Mouse (Mus musculus) induced T-regulatory cell, adult 2 months (primary cell): Measurements from ENCODE around the gene Akap6.

Source experiments
- DNase-seq: peaks from one replicate; pipeline ENCODE4 v3.0.0-alpha.2; 2012; ENCODE audit warnings: low read depth

Gene Akap6

DNA sequence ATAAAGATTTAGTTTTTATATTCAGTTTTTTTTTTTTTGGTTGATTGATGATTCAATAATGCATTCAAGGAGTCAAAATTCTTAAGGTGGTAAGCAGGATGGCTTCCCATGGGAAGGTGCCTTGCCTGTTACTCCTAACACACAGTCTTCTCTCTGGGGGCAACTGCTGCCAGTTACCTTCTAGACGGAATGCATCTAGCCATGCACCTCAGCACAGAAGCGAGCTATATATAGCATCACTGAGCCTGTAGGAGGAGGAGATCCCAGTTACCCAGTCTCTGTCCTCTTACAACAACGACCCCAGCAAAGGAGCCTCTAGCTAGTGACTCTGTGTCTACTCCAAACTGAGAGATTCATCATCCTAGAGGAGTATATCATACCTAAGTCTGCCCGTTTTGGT, 150.1 kb downstream of the Akap6 start:
- DNase-seq: no peak

DNA sequence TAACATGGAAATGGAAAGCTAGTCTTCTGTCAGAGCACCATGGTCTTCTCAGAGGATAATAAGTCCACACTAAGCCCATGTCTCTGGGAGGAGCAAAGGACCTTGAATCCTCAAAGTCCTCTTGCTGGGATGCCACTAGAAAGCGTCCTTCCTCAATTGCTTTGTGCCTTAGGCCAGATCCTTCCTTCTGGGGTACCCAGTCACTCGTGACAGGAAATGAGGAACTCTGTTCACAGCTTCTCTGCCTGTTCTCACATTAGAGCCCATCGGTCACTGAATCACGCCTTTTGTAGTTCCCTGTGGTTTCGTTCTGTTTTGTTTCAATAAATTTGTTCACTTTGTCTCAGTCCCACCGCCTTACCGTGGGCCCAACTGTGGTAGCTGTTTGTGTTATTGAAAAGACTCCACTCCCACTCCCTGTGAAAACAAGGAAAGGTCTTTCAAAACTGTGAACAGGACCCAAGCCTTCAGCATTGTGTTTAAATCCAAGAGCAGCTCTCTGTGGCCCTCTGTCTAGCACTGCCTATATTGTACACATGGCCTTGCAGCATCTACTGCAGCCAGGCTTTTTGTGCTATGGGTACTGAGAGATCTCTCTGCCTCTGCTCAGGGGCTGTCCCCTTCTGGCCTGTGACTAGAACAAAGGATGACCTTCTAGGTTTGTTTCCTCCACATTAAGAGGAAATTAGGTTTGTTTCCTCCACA, 151.3 kb downstream of the Akap6 start:
- no peak for DNase-seq

DNA sequence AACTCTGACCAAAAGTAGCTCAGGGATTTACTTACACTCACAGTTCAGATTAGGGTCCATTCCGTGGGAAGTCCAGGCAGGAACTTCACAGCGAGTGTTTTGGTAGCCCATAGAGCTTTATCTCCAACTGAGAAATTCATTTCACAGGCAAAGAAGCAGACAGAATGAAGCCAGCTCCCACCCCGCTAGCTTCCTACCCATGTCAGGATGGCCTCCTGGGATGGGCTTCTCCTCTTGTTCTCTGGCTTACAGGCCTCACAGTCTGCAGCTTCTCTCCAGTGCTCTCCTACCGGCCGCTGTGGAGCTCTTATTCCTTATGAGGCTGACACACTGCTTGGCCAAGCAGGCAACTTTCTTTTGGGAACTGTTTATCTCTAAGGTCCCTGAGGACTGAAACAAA, 152.0 kb downstream of the Akap6 start:
- DNase-seq: no peak

DNA sequence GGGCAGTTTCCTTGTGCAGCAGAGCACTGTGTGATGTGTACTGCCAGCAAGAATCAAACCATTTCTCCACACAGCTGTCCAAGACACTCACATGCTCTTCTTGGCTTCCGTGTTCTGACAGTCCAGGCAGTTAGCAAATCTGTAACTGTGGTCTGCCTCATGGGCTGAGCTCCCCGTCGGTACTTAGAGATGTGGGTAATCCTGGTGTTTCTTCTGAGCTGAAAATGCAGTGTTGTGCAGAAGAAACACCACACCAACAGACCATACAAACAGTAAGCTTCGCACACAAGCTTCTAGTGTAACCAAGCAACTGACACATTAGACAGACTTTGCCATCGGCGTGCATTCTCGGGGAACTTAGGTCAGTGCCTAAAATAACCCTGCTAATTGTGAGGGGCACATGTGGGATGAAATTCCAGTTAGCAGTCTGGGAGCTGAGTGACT, 155.1 kb downstream of the Akap6 start:
- DNase-seq: no peak

DNA sequence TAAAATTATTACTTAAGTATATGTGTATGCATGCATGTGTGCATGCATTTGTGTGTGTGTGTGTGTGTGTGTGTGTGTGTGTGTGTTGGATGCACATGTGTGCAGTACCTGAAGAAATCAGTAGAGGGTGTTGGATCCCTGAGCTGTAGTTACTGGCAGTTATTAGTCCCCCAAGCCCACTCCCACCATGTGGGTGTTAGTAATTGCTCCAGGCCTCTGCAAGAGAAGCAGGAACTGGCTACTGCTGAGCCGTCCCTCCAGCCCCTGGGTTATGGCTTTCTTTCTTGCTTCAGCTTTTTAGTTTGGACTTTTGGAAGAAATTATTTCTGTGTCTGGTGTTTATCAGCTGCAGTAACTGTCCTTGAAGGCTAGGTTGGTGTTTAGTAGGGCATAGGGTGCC, 156.9 kb downstream of the Akap6 start:
- no peak for DNase-seq

DNA sequence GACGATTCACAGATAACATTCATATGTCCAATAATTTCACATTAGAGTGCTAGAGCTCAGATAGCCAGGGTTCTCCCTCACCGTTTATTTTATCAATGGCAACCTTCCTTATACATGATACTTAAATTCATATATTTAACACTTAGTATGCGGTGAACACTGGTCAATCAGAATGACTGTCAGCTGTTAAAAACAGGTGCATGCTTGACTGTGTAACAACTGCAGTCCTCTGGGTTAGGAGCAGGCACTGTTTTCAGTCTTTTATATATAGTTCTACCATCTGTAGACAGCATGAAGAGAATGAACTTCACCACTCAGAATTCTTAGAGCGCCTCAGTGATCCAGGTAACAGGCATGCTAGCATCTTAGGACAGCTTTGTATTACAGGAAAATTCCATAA, 158.1 kb downstream of the Akap6 start:
- no peak for DNase-seq

DNA sequence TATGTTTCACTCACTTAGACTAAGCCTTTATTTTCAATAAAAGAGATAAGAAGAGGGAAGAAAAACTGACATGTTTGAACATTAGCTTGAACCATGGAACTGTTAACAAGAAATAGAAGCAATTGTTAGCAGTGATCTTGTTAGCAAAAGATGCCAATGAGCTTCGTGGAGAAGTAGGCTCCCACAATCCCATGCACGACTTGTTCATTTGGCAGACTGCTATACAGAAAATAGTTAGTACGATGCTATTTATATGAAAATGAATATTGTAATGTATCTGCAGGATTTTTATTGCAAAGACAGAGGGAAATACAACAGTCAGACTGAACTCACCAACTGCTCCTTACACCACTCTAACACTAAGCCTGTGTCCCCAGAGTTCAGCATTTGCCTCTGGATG, 162.7 kb downstream of the Akap6 start:
- no peak for DNase-seq

DNA sequence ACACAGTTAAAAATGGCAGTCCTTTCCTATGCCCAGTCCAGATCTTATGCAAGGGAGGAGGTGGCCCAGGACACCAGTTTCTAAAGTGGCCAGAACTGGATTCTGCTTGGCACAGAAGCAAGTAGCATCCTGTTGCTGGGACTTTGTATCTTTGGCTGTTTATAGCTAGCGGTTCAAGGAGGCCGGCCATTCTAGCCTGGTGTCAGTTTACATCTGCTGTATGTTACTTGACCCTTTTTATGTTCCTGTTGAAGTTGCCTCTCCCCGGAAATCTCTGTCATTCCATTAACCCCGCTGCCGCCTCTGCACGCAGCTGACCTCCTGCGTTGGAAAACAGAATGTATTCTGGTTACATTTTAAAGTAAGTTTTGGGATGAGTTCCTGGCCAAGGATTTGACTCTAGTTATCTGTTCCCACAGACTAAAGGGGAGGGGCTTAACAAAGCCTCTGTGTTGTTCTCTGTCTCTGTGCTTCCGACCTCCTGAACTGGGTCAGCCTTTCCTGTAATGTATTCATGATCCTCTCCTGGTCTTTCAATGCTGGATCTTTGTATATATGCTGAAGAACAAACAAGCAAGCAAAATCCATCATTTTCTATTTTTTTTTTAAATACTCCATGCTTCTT, 168.9 kb downstream of the Akap6 start:
- DNase-seq: no peak

DNA sequence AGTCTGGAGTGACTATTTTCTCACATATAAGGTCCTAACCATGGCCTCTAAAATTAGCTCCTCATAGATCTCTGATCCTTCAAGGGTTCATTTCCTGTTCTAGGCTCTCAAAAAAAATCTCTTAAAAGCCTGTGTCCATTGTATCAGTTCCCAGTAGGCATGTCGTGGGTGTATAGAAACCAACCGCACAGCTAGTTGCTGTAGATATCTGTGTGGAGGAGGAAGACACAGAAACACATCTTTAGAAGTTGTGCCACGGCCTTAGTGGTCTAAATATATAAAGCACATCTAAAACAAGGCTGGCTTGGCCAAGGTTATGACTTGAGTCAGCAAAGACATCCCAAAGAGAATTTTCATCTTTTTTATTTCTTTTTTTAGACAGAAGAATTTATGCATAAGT, 172.4 kb downstream of the Akap6 start:
- DNase-seq: no peak

DNA sequence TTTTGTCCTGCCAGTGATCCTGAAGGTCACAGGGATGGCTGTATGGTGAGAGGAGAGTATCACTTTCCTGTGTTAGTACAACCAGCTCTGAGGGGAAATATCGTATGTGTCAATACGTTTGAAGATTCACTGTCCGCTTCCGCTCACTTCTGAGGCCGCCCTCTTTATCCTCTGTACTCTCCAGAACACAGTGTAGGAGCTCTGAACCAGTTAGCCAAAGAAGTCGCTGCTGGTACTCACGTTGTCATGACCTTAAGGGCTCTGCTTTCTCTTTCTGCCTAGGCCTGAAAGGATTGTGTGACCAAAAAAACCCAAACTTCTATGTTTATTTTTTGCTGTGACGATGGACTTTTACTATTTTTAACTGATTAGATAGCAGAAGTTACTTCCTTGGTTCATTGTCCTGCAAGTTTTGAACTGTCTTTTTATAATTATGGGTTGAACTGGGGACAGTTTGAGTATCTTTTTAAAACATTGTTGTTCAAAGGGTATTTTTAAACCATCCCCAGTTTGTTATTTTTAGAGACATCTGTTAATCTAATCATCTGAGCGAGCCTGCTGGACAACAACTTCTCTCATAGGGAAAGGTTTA, 175.2 kb downstream of the Akap6 start:
- DNase-seq: no peak

DNA sequence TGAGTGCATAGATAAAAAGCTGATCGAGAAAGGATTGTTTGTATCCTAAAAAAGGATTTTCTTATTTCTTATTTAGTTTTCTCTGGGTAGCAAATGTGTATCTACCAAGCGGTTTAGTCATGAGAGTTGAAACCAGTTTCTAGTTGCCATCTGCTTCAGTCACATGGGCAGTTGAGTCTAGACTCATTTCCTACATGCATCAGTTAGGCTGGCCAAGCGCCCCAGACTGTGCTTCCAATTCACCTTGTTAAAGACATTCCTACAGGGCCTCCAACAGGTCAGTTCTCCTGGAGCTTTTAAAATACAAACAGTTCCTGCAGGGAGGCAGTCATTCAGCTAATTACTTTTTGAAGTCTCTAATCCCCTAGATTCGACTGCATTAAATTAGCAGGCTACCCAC, 176.9 kb downstream of the Akap6 start:
- DNase-seq: no peak

DNA sequence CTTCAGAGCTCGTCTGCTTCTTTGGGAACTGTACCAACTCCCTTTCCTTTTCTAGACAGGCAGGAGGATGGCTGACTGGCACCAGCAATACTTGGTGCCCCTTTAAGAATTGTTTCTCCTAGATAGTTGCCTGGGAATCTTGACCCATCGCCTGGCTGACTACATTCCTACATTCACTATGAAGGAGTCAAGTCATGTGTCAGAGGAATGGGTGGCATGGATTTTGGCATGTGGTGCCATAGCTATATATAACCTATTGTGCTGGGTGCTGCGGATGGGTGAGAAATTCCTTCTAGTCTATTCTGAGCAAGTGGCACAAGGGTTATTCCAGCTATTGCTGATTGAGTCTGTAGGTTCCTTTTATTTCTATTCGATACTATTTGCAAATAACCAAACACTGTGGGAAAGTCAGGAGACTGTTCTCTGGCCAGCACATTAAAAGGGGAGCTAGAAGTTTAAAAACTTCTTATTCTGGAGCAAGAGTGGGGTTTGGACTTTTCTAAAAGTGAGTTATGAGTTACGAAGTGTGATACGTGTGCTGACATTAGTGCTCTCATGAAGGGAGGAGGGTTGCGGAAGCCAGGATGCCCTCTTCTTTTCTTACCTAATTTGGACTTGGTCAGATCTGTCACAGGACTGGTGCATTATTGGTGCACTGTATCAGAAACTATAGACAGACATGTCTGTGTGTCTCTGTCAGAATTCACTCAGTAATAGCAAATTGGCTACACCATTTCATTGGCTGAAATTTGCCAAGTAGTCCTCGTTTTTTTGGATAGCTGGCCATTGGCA, 178.0 kb downstream of the Akap6 start:
- DNase-seq: no peak

DNA sequence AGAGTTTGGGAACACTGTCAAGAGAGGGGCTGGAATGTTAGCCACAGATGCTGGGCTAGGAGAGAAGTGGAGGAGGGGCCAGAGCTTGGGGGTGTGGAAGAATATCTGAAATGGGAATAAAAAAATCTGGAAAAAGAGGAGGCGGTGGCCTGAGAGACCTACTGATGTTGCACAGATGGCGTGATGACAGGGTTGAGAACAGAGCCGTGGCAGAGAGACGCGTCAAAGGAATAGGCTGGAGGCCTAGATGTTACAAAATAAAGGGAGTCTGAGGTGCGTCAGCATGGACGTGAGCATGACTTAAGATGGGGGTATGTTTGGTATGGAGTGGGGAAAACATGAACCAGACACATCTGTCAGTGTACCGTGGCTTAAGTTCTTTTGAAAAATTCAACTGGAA, 180.1 kb downstream of the Akap6 start:
- DNase-seq: no peak

DNA sequence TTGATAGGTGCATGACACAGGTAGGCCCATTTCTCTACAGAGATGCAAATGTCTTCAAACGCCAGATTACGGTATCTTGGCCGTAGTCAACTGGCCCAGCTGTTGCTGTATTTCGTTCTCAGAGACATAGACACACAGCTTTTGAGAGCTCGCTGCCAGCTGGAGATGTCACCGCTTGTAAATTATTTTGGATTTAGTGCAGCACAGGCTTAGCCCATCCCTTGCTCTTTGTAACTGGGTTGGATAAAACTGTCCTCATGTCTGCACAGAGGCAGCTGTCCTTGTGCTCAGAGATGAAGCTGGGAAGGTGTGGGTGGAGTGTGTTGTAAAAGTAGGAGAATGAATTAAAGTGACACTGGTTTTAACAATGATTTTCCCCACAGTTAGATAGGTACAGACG, 193.3 kb downstream of the Akap6 start:
- DNase-seq: no peak

DNA sequence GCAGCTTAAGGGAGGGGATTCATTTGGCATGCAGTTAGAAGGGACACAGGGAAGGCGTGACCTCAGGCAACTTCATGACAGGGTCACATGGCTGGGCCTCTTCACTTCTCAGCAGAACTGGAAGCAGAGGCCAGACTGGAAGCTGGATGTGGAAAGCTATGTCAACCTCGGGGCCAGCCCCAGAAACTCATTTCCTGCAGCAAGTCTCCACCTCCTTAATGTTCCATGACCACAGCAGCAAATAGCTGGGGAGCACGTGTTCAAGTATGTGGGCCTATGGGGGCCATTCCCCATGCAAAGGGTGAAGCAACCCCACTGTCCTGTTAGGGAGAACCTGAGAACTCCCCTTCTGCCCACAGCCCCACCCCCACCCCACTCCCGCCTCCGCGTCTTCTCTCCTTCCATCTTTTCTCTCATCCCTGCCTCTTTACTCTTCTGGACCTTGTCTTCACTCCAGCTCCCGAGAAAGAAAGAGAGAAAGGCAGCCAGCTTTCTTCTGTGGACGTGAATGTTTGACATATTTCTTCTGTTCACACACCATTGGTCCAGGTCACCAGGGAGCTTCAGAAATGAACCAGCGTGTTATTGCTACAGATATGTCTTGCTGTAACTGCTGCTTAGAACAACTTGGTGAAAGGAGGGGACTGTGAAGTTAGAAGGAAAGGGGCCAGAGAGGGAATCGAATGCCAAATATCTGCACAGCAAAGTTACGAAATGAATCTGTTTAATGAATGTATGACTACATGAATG, 194.6 kb downstream of the Akap6 start:
- DNase-seq: no peak

DNA sequence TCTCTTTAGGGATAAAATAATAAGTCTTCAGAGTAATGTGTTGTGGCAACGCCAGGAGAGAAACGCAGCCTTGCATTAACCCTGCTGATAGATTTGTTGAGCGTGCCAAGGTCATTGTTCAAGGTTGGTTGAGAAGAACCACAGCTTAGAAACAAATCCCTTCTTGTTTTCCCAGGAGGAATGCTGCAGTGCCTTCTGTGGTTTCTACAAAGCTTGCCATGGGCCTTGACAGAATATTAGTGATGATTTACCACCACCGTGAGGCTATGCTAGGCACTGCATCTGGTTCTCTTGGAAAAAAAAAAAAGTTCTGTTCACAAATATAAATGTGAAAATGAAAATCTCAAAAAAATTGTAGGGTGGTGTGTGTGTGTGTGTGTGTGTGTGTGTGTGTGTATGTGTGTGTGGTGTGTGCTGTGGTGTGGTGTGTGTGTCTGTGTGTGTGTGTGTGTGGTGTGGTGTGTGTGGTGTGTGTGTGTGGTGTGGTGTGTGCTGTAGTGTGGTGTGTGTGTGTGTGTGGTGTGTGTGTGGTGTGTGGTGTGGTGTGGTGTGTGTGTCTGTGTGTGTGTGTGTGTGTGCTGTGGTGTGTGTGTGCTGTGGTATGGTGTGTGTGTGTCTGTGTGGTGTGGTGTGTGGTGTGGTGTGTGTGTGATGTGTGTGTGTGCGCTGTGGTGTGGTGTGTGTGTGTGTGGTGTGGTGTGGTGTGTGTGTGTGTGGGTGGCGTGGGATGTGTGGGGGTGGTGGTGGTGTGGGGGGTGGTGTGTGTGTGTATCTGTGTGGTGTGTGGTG, 196.7 kb downstream of the Akap6 start:
- DNase-seq: peak; percentile 6

DNA sequence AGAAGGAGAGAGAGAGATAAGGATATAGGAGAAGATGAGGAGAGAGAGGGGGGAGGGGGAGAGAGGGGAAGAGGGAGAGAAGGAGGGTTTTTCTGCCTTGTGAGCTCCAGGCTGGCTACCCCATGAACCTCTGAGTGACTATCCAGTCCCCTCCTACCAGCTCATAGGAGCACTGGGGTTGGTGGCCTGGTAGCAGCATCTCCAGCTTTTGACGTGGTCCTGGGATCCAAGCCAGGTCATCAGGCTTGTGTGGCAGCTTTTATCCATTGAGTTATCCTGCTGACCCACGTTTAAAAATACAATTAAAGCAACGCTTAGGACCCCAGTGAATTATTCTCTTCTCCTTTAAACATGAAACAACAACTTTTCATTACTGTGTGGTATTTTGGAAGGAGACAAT, 197.6 kb downstream of the Akap6 start:
- DNase-seq: no peak

DNA sequence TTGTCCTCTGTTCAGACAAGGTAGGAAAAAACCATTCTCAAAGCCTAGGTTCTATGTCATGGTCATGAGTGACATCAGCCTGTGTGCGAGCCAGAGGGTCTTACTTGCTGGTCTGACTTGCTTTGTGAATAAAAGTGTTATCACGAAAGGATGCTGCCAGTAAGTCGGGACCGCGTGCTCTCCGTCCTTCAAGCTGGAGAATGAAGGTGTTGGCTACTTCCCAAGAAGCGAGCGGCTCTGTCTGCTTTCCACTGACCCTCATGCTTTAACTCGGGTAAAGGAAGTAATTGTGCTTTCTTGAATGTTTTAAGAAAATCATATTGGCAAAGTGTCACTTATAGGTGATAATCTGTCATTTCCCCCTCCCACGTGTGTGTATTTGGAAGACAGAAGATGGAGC, 198.9 kb downstream of the Akap6 start:
- no peak for DNase-seq

DNA sequence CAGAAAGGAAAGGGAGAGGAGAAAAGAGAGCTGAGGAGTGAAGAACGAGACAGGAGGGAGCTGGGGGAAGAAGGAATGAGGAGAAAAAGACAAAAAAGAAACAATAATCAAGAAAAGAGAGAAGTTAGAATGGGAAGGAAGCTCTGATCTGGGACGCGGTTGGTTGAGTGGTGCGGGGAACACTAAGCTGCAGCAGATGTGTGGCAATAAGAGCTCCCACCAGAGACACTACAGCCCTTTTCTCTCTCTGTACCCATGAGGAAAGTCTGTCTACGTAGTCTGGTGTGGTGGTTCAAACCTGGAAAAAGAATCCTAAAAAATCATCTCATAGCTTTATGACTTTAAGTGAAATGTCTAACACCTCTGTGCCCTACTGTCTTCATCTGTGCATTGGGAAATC, 204.9 kb downstream of the Akap6 start:
- no peak for DNase-seq

DNA sequence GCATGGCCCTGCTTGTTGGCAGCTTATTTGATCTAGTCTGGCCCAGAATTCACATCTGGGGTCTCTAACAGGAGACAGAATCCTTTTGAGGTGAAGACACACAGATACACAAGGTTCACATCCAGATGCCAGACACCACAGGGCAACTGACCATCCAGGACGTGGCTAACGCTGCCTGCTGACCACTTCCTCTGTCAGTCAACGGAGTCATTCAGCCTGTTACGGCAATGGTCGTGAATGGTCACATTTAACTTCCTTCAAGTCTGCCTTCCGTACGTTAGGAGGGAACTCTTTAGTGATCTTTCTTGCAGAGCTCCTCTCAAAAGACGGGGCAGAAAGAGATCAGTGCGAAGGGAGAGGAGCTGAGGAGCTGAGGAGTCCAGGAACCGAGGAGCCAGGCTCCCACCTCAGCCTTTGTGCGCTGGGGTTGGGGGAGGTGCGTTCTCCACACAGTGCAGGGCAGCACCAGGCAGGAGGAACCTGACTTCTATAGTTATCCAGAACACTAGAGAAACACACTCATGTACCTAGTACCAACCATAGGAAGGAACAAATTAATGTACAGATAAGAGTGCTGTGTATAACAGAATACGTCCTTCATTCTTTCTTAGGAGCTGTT, 209.4 kb downstream of the Akap6 start:
- no peak for DNase-seq

DNA sequence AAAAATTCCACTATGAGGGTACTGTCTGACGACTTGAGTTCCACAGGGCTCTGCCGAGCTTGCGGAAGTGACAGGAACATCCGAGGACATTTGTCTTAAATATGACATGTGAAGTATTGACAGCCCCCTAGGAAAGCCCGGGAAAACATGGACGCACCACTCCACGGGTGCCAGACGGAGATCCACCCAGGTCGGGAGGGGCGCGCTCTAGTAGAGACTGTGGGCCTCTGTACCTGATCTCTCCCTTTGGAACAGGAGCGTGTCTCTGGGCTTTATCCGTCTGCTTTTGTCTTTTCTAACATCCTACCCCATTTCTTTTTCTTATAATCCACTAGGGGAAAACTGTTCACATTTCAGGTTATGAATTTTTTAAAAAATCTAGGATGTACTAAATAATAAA, 211.2 kb downstream of the Akap6 start:
- no peak for DNase-seq
